Mouse (Mus musculus): ENCODE results near the gene Mybbp1a. TPM values are rescaled to one million over a fixed set of nuclear protein-coding genes. Genes with fewer than 3 reads are reported as not detected.
A peak's percentile ranks its signal among the peaks of the same experiment; 100 is the strongest.
"Not testable (repeated sequence)": the region's sequence is repeated elsewhere in the genome, so short reads cannot be mapped to it uniquely, and the experiment has no call there.

Mybbp1a gene
- total RNA-seq, 2 experiments from 2014 or later, result 215 to 248 TPM

DNA sequence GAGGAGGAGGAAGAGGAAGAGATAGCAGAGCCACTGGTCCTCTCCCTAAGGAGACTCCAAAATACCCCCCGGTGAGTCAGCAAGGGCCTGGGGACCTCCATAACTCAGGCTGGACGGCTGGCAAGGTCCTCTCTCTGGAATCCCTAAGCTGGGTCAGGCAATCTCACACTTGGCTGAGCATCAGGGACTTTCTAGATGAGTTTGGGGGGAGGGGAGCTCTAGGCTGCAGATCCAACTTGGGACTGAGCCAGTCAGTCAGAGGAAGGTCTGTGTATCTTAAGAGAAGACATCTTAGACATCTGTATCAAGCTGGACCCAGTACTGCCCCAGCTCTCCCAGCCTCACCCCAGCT, 5.5 kb upstream of the Mybbp1a start:
- no peak for ATAC-seq (replicated peaks; ENCODE audit: low FRiP score, low TSS enrichment, poor library complexity, severe bottlenecking)

DNA sequence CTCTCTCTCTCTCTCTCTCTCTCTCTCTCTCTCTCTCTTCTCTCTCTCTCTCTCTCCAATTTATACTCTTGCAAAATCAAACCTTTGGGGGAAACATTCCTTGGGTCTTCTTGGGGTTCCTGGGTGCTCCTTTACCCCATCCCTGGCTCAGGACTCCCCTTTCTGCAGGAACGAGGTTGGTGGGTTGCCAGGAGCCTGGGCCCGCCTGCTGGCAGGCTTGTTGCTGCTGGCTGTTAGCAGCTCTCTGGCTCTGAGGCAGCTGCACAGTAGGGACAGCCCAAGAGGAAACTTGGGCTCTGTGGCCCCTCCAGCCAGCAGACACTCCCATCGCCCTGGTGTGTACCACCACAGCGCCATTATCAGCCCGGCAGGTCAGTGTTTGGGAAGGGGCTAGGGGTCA, 4.9 kb upstream of the Mybbp1a start:
- ATAC-seq (replicated peaks; ENCODE audit: low FRiP score, low TSS enrichment, poor library complexity, severe bottlenecking), result no peak

DNA sequence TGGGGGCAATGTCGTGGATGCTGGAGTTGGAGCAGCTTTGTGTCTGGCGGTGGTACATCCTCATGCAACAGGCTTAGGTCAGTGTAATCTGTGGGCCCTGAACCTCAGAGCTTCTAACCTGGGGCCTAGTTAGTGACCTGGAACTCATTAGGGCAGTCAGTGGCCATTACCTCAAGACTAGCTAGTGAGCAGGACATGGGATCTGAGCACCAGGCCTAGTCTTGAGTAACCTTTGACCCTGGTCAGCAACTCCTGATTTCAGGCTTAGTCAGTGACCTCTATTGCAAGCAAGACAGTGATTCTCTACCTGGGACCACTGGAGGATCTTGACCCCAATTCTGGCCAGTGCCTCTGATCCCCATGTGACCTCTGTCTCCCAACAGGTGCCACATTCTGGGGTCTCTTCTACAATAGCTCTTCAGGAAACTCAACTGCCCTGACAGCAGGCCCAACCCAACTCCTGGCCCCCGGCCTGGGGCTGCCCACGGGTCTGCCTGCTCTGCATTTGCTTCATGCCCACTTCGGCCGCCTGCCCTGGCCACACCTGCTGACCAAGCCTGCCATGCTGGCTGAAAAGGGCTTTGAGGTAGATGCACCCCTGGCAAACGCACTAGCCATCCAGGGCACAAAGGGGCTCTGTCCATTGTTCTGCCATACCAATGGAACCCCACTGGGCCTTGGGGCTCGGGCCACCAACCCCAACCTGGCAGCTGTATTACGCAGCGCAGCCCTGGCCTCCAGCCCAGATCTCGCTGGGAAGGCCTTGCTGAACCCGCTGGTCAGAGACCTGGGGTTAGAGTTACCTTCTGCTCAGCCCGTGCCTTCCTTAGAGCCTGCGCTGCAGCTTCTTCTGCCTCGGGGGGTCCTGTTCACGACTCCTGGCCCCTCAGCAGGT, 4.2 kb upstream of the Mybbp1a start:
- ATAC-seq (replicated peaks; ENCODE audit: low FRiP score, low TSS enrichment, poor library complexity, severe bottlenecking), result no peak

DNA sequence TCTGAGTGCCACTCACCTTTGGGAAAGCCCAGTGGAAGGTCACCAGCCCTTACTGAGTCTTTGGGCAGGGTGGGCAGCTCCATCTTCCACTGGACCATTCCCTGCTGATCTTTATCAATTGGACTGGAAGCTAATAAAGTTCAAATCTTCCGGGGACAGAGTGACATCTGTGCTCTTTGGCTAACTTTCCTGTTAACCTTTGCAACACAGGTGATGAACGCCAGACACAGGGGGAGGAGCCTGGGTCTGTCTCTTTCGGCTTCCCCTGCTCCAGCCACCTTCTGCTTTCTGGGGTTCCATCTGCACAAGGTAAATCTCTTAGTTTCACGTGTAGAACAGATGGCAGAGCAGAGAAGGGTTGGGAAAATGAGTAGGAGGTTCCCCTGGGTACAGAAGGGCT, 2.7 kb upstream of the Mybbp1a start:
- ATAC-seq (replicated peaks; ENCODE audit: low FRiP score, low TSS enrichment, poor library complexity, severe bottlenecking), result no peak

DNA sequence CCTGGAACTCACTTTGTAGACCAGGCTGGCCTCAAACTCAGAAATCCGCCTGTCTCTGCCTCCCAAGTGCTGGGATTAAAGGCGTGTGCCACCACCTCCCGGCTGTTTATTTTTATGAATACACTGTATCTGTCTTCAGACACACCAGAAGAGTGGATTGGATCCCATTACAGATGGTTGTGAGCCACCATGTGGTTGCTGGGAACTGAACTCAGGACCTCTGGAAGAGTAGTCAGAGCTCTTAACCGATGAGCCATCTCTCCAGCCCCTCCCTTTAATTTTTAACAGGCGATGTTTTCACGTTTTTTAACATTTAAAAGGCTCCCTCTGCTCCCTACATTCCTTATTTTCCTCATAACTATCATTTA, 574 bp upstream of the Mybbp1a start:
- ATAC-seq (replicated peaks; ENCODE audit: low FRiP score, low TSS enrichment, poor library complexity, severe bottlenecking), result not testable (repeated sequence)

DNA sequence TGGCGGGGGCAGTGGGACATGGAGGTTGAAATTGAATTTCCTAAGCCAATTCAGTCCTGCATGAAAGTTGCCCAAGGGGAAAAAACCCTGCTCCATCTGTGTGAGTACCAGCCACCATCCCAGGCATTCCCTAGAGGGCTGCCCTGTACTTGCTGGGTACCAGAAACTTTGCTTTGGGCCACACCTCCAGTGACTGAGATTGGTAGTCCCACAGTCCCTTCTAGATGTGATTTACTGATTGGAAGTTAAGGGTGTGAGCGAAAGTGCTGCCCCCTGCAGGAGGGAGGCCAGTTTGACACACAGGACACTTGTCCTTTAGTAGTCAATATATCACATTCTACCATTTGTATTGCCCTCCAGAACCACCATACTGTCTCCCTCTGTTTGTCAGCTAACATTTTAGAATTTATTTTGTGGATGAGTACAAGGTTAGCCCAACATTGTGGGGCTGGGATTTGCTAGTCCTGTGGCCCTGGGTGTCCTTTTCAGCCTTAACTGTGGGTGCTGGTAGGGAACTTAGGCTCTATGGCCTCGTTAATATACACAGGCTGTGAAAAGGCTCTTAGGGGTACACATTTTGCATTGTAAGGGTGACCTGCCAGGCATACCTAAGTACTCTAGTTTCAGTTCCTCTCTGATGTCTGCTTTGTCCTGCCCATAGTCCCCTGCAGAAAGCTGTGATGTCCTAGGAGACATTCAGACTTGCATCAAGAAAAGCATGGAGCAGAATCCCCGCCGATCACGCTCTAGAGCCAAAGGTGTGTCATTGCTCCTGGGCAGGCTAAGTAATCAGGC, 5.4 kb downstream of the Mybbp1a start:
- ATAC-seq (replicated peaks; ENCODE audit: low FRiP score, low TSS enrichment, poor library complexity, severe bottlenecking), result peak; percentile 43

DNA sequence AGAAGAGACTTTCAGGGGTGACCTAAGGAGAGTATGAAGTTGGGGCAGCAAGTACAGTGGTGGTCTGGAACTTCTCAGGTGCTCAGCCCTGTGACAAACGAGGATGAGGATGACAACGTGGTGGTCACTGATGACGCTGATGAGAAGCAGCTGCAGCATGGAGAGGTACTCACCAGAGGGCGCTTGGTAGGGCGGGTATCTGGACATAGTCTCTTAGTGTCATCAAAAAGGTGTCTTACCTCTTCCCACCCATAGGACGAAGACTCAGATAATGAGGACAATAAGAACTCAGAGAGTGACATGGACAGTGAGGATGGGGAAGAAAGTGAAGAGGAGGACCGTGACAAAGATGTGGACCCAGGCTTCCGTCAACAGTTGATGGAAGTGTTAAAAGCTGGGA, 6.3 kb downstream of the Mybbp1a start:
- ATAC-seq (replicated peaks; ENCODE audit: low FRiP score, low TSS enrichment, poor library complexity, severe bottlenecking), result peak; percentile 30; the same call in 1 of the 2 replicates

DNA sequence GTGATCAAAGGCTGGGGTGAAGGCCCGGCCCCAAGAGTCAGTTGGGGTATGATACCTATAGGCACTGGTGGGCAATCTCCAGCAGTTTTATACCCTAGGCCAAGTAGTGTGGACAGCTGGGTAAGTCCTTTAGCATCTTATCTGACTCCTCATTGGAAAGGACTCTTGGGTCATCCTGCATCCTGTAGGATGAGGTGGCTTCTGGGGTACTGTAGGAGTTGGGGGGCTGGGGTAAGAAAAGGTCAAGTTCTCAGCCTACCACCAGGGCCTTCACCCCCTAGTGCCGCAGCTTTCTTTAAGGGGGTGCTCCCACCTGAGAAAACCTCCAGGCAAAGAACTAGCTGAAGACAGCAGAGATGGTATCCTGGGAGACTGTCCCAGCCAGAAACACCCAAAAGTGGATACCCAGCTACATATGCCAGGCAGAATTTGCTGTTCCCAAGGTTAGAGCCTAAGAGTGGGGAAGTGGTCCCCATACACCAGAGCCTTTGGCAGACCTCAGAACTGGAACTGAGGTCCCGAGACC, 11.0 kb downstream of the Mybbp1a start:
- ATAC-seq (replicated peaks; ENCODE audit: low FRiP score, low TSS enrichment, poor library complexity, severe bottlenecking), result no peak

DNA sequence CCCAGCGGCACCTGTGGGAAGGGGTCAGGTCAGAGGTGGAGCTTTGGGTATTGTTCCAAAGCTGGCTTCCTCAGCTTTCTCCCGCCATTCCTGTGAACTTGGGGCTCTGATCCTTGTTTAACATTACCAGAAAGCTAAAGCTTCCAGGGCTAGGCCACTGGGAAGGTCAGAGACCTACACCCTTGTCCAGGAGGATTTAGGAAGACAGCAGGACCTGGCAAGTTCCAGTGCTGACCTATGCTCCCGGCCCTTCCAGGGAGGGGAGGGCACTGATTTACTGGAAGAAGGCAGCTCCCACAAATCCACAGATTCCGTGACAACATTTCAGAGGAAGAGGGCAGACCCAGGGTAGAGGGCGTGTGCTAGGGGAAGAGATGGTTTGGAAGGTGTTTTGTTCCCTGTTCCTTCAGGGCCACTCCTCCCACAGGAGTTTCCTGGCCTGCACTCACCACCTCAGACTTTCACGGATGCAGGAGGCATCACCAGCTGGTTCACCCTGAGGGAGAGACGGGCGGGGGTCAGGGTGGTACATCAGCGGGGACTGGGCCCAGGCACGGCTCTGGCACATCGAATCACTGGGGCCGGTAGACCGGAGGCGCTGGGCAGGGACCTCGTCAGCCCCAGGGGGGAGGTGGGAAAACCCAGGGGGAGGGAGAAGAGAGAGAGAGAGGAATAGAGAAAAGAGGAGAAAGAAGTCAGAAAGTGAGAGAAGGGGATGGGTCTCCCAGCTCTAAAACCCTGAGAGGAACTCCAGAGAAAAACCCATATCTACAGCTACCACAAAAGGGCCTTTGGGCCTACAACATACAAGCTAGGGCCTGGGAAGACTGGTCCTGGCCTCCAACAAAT, 12.2 kb downstream of the Mybbp1a start:
- no peak for ATAC-seq (replicated peaks; ENCODE audit: low FRiP score, low TSS enrichment, poor library complexity, severe bottlenecking)

DNA sequence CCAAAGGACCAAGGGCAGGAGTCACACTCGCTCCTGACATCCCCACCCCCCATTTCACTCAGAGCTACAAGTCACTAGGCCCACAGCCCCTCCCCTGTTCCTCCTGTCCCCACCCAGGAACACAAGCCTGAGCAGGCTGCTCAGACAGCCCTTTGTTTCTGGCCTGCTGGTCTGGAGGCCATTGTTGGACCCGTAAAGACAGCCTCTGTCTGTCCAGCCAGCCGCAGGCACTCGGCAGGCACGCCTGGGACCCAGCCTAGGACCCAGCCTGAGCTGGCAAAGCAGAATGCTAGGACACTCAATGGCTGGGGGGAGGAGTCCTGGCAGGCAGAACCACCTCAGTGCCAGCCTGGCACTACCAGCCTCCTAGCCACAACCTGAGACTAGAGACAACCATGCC, 14.5 kb downstream of the Mybbp1a start:
- no peak for ATAC-seq (replicated peaks; ENCODE audit: low FRiP score, low TSS enrichment, poor library complexity, severe bottlenecking)

DNA sequence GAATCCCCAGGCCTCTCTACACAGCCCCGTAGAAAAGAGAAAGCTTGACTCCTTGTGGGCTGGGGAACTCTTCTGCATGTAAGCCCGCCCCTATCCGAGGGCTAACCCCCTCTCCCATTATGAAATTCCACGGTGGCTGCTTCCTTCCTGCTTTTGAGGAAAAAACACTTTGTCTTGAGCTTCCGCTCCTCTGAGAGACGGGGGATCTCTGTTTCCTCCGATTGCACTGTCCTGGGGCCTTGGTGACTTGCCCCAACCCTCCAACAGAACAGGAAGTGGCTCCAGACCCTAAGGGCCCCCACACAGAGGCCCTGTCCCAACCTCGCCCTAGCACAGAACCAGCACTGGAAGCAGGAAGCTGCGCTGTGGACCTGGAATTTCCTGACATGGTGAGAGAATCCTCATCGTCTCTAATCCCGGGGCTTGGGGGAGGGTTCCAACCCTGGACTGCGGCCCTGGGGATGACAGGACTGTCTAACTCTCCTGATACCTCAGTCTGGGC, 16.9 kb downstream of the Mybbp1a start:
- ATAC-seq (replicated peaks; ENCODE audit: low FRiP score, low TSS enrichment, poor library complexity, severe bottlenecking), result no peak

DNA sequence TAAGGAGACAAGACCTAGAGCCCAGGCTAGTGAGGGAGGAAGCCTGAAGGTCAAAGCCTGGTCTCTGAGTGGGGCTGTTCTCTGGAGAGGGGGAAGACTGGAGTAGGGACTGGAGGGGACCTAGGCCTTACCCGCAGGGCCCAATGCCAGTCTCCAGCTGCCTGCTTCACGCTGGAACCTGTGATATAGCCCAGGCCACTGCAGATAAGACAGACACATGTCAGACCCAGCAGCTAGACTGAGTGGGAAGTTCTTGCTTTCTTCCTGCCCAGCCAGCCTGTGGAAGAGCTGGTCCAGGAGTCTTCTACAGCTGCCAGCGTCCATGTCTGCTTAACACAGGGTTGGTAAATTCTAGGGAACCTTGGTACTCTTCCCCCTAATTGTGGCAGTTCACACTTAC, 17.3 kb downstream of the Mybbp1a start:
- peak; percentile 55 for ATAC-seq (replicated peaks; ENCODE audit: low FRiP score, low TSS enrichment, poor library complexity, severe bottlenecking)

DNA sequence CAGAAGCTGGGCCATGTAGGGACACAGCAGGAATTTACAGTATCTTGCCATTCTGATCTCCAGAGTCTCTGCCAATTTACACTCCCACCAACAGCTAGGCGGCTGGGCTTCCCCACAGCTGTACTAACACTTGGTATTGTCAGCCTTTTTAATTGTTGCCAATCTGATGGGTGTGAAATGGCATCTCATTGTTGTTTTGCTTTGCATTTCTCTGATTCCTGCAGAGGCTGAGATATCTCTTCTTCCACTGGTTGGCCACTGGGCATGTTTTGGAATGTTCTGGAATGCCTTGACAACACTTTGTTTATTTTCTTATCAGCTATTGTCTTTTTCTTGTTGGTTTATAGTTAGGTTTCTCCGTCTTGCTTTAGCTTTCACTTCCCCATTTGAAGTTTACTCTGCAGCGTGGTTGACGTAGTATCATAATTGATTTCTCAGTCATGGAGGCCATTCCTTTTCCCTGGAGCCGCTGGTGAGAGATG, 20.4 kb downstream of the Mybbp1a start:
- ATAC-seq (replicated peaks; ENCODE audit: low FRiP score, low TSS enrichment, poor library complexity, severe bottlenecking), result no peak

DNA sequence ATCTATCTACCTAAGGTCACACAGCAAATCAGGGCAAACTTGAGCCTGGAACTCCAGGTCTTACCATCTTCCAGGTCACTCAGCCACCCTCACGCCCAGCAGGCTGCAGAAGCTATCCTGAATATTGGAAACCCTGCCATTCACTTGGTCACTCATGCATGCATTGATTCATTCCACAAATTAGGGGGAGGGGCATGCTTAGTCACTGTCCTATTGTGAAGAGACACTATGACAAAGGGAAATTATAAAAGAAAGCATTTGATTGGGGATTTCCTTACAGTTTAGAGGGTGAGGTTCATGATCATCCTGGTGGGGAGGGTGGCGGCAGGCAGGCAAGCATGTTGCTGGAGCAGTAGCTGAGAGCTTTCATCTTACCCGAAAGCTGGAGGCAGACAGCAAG, 23.7 kb downstream of the Mybbp1a start:
- no peak for ATAC-seq (replicated peaks; ENCODE audit: low FRiP score, low TSS enrichment, poor library complexity, severe bottlenecking)

DNA sequence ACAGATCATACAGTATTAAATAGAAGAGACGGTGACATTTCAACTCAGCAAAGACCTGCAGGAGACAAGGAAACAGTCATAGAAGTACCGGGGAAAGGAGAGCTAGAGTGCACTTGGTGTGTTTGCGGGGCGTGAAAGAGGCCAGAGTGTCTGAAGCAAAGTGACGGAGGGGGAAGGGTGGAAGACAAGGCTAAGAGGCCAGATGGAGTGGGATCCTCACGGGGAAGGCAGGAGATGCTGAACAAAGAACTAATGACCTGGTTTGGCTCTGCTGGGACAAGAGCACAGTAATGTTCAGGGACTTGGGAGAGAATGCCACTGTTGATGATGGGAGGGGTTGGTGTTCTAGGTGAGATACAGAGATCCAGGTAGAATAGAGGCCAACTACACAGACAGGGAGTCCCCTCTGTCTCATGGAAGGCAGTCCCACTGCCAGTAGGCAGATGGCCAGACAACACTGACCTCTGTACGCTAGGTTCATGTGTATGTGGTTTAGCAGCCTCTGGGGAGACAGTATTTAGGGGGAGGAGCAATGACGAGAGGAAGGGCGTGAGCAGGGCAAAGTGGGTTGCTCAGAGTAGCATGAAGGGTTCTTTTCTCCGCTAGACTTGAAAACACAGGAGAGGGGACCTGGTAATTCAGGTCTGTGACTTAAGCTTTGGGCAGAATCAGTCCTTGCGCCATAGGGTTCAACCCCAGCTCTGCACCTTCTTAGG, 25.0 kb downstream of the Mybbp1a start:
- ATAC-seq (replicated peaks; ENCODE audit: low FRiP score, low TSS enrichment, poor library complexity, severe bottlenecking), result peak; percentile 35

DNA sequence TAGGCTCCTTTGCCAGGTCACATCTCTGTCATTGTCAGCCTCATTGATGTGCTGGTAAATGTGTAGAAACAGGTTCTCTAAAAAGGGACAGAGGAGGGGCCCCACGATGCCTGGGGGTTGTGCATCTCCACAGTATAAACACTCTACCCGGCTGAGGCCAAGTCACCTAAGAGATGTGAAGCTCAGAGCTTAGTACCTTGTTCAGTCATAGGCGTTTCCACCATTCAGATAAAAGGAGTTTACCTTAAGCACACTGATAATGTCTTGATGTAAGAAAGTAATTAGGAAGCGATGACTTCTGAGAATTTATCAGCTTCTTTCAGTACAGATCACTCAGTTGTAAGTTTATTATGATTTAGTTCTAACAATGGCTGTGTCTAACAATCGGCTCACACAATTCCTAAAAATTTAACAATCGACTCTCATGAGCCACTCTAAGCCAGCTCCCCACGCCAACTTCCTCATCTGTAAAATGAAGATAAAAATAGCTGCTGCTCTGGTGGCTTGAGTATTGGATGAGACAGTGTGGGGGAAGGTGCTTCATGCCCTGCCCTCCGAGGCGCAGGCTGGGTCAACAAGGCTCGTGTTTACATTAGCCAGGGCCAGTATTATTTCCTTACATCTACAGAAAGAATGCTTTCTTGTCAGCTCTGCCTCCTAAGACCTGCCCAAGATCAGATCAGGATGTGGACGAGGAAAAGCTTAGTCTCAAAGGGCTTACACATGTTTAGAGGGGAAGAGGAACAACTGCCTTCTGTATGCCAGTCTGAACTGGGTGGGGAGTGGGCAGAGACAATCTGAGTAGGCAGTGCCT, 25.7 kb downstream of the Mybbp1a start:
- ATAC-seq (replicated peaks; ENCODE audit: low FRiP score, low TSS enrichment, poor library complexity, severe bottlenecking), result peak; percentile 80

DNA sequence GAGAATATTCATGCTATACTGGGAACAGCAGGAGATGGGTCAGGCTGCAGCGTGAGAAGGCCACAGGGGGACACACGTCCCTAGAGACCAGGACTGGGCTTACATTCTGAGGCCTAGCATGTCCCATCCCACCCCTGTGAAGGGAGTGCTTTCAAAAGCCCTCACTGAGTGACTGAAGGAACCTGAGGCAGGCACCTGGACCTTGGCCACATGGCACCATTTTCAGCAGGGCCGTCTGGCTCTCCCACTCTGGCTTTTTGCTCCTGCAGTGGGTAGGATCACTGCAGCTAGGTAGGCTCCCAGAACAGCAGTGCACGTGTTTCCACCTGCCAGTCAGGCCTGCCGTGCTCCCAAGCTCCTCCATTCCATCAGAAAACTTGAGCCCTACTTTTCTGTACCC, 27.4 kb downstream of the Mybbp1a start:
- no peak for ATAC-seq (replicated peaks; ENCODE audit: low FRiP score, low TSS enrichment, poor library complexity, severe bottlenecking)

DNA sequence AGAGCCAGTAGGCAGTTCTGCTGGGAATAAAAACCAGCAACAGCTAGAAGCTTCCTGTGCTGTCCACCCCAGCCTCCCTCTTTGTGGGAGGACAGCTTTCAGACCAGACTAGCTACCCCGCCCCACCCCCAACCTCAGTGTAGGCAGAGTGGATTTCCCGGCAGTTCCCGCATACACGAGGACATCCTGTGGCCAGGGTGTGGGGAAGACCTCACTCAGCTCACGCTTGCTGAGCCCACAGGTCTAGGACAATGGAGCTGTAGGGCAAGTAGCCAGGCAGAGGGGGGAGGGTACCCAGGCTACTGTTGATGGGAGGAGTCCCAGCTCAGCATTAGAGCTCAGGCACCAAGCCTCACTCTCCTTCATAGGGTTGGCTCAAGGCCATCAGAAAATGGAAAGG, 28.1 kb downstream of the Mybbp1a start:
- ATAC-seq (replicated peaks; ENCODE audit: low FRiP score, low TSS enrichment, poor library complexity, severe bottlenecking), result 0 out of 2 replicates have a peak, but pooled peaks have one; percentile 10

Measured in megakaryocyte-erythroid progenitor cell, adult 5-6 weeks (primary cell).